Mouse (Mus musculus) brain, embryonic 14.5 days (tissue): ENCODE data around the gene 9330159F19Rik.

Experiments
- CTCF ChIP-seq: fragments of 200-500 bp; IDR thresholded peaks from 2 replicates; pipeline ENCODE4 v1.5.1; 2012; ENCODE audit warnings: inconsistent platforms, mild to moderate bottlenecking, moderate library complexity, borderline replicate concordance; ENCODE audit not compliant: insufficient read depth, insufficient read length; ENCODE audit errors: extremely low read depth
- POLR2A ChIP-seq: fragments of 200-500 bp; IDR thresholded peaks from 2 replicates; pipeline ENCODE4 v1.6.1; 2012; ENCODE audit warnings: mild to moderate bottlenecking, inconsistent platforms, borderline replicate concordance; ENCODE audit not compliant: poor library complexity, insufficient read depth, insufficient read length, severe bottlenecking; ENCODE audit errors: extremely low read depth

GRCm38 (mm10) chr10:29211453-29211852, at the start of gene 9330159F19Rik:
- TF ChIP-seq CTCF = no peak
- TF ChIP-seq POLR2A = no peak
